Mouse (Mus musculus): Measurements from ENCODE around the gene Spata18. TPM values are rescaled to one million over a fixed set of nuclear protein-coding genes. Genes with fewer than 3 reads are reported as not detected.

Gene Spata18
- polyA plus RNA-seq, 1 experiment, result 0.19 TPM

DNA sequence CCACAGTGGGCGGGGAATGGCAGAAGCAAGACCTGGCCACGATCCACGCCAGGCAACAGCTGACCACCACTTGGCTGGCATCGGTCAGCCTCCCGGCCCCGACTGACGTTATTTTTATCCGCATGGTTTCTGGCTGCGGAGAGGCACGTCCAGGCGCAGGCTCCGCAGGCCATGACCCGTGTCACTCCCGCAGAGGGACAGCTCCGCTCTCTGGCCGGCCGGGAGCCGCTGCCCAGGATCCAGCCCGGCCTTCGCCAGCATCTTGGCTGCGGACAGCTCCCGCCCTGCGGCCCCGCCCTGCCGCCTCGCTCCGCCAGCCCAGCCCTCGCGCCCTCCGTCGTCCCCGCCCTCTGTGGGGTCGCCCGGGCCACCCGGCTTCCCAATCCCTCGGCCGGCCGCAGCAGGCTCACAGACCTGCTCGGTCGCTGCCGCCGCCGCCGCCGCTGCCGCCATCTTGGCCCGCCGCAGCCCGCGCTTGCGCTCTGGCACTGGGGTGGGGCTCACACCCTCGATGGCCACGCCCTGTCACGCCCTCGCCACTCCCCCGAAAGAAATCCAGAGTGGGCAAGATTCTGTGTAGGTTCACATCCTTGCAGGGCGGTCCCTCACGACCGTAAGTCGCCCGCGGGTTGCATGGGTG is 3.8 kb upstream of the Spata18 start, which contains the start of gene Sgcb:
TSS of gene Sgcb (minus strand) at position 530 of the 640 bp plus-strand sequence.
- Histone ChIP-seq H3K27me3 (ENCODE audit: control insufficient read depth, insufficient read depth, low read length) (peaks cover 17% of the 10 kb centered on the region), H3K4me3 (ENCODE audit: control insufficient read depth, insufficient read depth, low read length) (peak within 1 kb of the TSS; percentile 63), H3K4me1 (replicated peaks; ENCODE audit: control insufficient read depth, insufficient read depth, low read length) (peaks cover 18% of the 10 kb centered on the region), H3K36me3 (ENCODE audit: control insufficient read depth, insufficient read depth, low read length) (no peaks in the 10 kb centered on the region), H3K27ac (ENCODE audit: control insufficient read depth, insufficient read depth, low read length) (no peak within 1 kb of the TSS)
- DNase-seq, result peak; percentile 93
- WGBS, result 1% methylated on average over 62 of the region's 62 CpGs
- TF ChIP-seq POLR2A (IDR thresholded peaks at IDR 0.05; ENCODE audit: control insufficient read depth, extremely low read depth, insufficient read depth, low read length, poor library complexity) (peak; percentile 69; the same call in 1 of the 2 replicates), CTCF (IDR thresholded peaks at IDR 0.05; ENCODE audit: borderline replicate concordance, control insufficient read depth, extremely low read depth, insufficient read depth, low read length, poor library complexity) (no peak)

DNA sequence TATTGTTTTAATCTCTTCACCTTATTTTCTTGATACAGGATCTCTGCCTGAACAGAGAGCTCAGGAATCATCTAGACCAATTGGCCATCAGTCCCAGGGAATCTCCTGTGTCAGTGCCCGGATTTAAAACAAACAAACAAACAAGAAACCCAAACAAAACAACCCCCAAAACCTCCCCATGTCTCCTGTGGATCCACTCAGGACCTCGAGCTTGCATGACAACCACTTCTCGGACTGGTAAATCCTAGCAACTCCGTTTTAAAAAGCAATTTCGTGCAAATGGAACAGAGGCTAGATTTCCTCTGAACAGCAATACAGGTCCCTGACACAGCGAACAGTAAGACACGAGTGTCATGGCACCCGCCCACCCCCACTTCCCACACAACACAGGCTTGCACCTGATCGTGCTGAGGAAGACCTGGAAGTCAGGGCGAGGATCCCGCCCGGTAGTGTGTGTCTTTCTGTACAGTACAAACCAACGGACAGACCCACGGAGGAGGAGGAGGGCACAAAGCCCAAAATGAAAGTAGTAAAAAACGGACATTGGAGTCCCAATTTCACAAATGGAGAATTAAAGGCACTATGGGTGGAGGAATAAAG is 714 bp upstream of the Spata18 start:
- peak overlapping the region; percentile 40 for H3K4me3 ChIP-seq (ENCODE audit: control insufficient read depth, insufficient read depth, low read length)
- H3K27ac ChIP-seq (ENCODE audit: control insufficient read depth, insufficient read depth, low read length), result no peak overlapping the region
- peaks cover 17% of the 10 kb centered on the region for H3K27me3 ChIP-seq (ENCODE audit: control insufficient read depth, insufficient read depth, low read length)
- no peak for DNase-seq
- 1% methylated on average over 15 of the region's 15 CpGs for WGBS
- H3K4me1 ChIP-seq (replicated peaks; ENCODE audit: control insufficient read depth, insufficient read depth, low read length), result peaks cover 18% of the 10 kb centered on the region
- TF ChIP-seq POLR2A (IDR thresholded peaks at IDR 0.05; ENCODE audit: control insufficient read depth, extremely low read depth, insufficient read depth, low read length, poor library complexity) (no peak), CTCF (IDR thresholded peaks at IDR 0.05; ENCODE audit: borderline replicate concordance, control insufficient read depth, extremely low read depth, insufficient read depth, low read length, poor library complexity) (no peak)
- no peaks in the 10 kb centered on the region for H3K36me3 ChIP-seq (ENCODE audit: control insufficient read depth, insufficient read depth, low read length)

GRCm38 (mm10) chr5:73651855-73652201 is 649 bp downstream of the Spata18 start:
- Histone ChIP-seq H3K27ac (ENCODE audit: control insufficient read depth, insufficient read depth, low read length) (no peak overlapping the region), H3K4me1 (replicated peaks; ENCODE audit: control insufficient read depth, insufficient read depth, low read length) (peaks cover 18% of the 10 kb centered on the region), H3K36me3 (ENCODE audit: control insufficient read depth, insufficient read depth, low read length) (no peaks in the 10 kb centered on the region), H3K27me3 (ENCODE audit: control insufficient read depth, insufficient read depth, low read length) (peaks cover 17% of the 10 kb centered on the region), H3K4me3 (ENCODE audit: control insufficient read depth, insufficient read depth, low read length) (no peak overlapping the region)
- DNase-seq, result no peak
- 9% methylated on average over 4 of the region's 4 CpGs for WGBS
- TF ChIP-seq POLR2A (IDR thresholded peaks at IDR 0.05; ENCODE audit: control insufficient read depth, extremely low read depth, insufficient read depth, low read length, poor library complexity) (no peak), CTCF (IDR thresholded peaks at IDR 0.05; ENCODE audit: borderline replicate concordance, control insufficient read depth, extremely low read depth, insufficient read depth, low read length, poor library complexity) (no peak)

DNA sequence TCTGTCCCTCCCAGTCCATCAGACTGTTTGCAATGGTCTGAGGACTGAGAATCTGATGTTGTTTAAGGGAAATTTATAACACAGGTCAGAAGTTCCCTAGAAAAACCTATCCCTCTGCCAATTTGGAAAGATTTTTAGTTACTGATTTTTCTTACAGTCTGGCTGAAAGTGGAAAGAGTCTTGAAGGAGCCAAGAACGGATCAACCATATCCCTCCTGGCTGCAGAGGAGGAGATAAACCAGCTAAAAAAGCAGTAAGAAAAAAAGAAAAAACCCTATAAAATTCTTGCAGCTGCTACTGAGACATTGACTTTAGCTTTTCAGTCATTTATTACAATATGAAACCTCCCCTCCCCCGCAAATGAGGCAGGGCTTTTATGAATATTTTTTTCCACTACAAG is 15.5 kb downstream of the Spata18 start:
- no peaks in the 10 kb centered on the region for H3K36me3 ChIP-seq (ENCODE audit: control insufficient read depth, insufficient read depth, low read length)
- no peak overlapping the region for H3K4me3 ChIP-seq (ENCODE audit: control insufficient read depth, insufficient read depth, low read length)
- no peaks in the 10 kb centered on the region for H3K4me1 ChIP-seq (replicated peaks; ENCODE audit: control insufficient read depth, insufficient read depth, low read length)
- no peak for TF ChIP-seq CTCF (IDR thresholded peaks at IDR 0.05; ENCODE audit: borderline replicate concordance, control insufficient read depth, extremely low read depth, insufficient read depth, low read length, poor library complexity)
- no peak for TF ChIP-seq POLR2A (IDR thresholded peaks at IDR 0.05; ENCODE audit: control insufficient read depth, extremely low read depth, insufficient read depth, low read length, poor library complexity)
- H3K27me3 ChIP-seq (ENCODE audit: control insufficient read depth, insufficient read depth, low read length), result no peaks in the 10 kb centered on the region
- H3K27ac ChIP-seq (ENCODE audit: control insufficient read depth, insufficient read depth, low read length), result no peak overlapping the region
- no peak for DNase-seq
- WGBS, result 95% methylated on average over 2 of the region's 2 CpGs

GRCm38 (mm10) chr5:73667877-73668276 is 16.7 kb downstream of the Spata18 start:
- DNase-seq, result no peak
- Histone ChIP-seq H3K27me3 (ENCODE audit: control insufficient read depth, insufficient read depth, low read length) (no peaks in the 10 kb centered on the region), H3K27ac (ENCODE audit: control insufficient read depth, insufficient read depth, low read length) (no peak overlapping the region), H3K4me1 (replicated peaks; ENCODE audit: control insufficient read depth, insufficient read depth, low read length) (no peaks in the 10 kb centered on the region), H3K36me3 (ENCODE audit: control insufficient read depth, insufficient read depth, low read length) (no peaks in the 10 kb centered on the region), H3K4me3 (ENCODE audit: control insufficient read depth, insufficient read depth, low read length) (no peak overlapping the region)
- WGBS, result 85% methylated on average over 2 of the region's 2 CpGs
- TF ChIP-seq CTCF (IDR thresholded peaks at IDR 0.05; ENCODE audit: borderline replicate concordance, control insufficient read depth, extremely low read depth, insufficient read depth, low read length, poor library complexity) (no peak), POLR2A (IDR thresholded peaks at IDR 0.05; ENCODE audit: control insufficient read depth, extremely low read depth, insufficient read depth, low read length, poor library complexity) (no peak)

DNA sequence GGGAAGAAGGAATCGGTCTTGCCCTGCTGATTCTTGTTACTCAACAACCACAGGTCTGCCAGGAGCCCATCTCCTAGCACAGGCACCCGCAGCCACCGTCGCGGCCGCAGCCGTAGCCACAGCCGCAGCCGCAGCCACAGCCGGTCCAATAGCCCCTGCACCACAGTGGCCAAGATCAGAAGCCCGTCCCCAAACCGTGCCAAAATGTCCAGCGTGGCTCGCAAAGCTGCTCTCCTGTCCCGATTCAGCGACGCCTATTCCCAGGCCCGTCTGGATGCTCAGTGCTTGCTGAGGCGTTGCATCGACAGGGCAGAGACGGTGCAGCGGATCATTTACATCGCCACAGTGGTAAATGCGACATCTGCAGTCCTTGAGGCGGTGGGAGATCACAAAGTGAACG is 18.2 kb downstream of the Spata18 start:
- no peak overlapping the region for H3K27ac ChIP-seq (ENCODE audit: control insufficient read depth, insufficient read depth, low read length)
- H3K27me3 ChIP-seq (ENCODE audit: control insufficient read depth, insufficient read depth, low read length), result no peaks in the 10 kb centered on the region
- WGBS, result 63% methylated on average over 26 of the region's 26 CpGs
- H3K4me3 ChIP-seq (ENCODE audit: control insufficient read depth, insufficient read depth, low read length), result no peak overlapping the region
- H3K36me3 ChIP-seq (ENCODE audit: control insufficient read depth, insufficient read depth, low read length), result no peaks in the 10 kb centered on the region
- no peak for TF ChIP-seq POLR2A (IDR thresholded peaks at IDR 0.05; ENCODE audit: control insufficient read depth, extremely low read depth, insufficient read depth, low read length, poor library complexity)
- TF ChIP-seq CTCF (IDR thresholded peaks at IDR 0.05; ENCODE audit: borderline replicate concordance, control insufficient read depth, extremely low read depth, insufficient read depth, low read length, poor library complexity), result no peak
- DNase-seq, result no peak
- no peaks in the 10 kb centered on the region for H3K4me1 ChIP-seq (replicated peaks; ENCODE audit: control insufficient read depth, insufficient read depth, low read length)

Measured in thymus, adult 2 months (tissue).